Mouse (Mus musculus) forebrain, embryonic 15.5 days (tissue): ENCODE measurements at regions not wholly inside any gene's neighbourhood (a gene's known extent, or its start where the extent isn't known, plus 50 kb on each side); places are given as distances from the start of the nearest gene placed in this dataset.
"Not testable (repeated sequence)": the region's sequence is repeated elsewhere in the genome, so short reads cannot be mapped to it uniquely, and the experiment has no call there.

Source experiments
- ATAC-seq: fragments of 200-750 bp; cut with Nextera tagmentation; replicated peaks from 2 replicates; pipeline ENCODE4 v1.8.0; 2017; ENCODE audit warnings: mild to moderate bottlenecking, moderate TSS enrichment, moderate library complexity
- H3K27ac ChIP-seq: fragments of 300-500 bp; sonication (generic); replicated peaks from 2 replicates; pipeline ENCODE4 v1.5.1; 2015; ENCODE audit warnings: mild to moderate bottlenecking, inconsistent platforms
- H3K27me3 ChIP-seq: fragments of 300-500 bp; sonication (generic); 2 replicates; pipeline ENCODE4 v1.6.1; 2015; ENCODE audit warnings: inconsistent platforms
- H3K36me3 ChIP-seq: fragments of 300-500 bp; sonication (generic); 2 replicates; pipeline ENCODE4 v1.6.1; 2015; ENCODE audit warnings: mild to moderate bottlenecking, inconsistent platforms
- H3K4me1 ChIP-seq: fragments of 300-500 bp; sonication (generic); 2 replicates; pipeline ENCODE4 v1.6.1; 2015; ENCODE audit warnings: inconsistent platforms
- H3K4me2 ChIP-seq: fragments of 300-500 bp; sonication (generic); replicated peaks from 2 replicates; pipeline ENCODE4 v1.6.1; 2015; ENCODE audit warnings: mild to moderate bottlenecking, inconsistent platforms
- H3K4me3 ChIP-seq: fragments of 300-500 bp; sonication (generic); 2 replicates; pipeline ENCODE4 v1.5.1; 2015; ENCODE audit warnings: mild to moderate bottlenecking, inconsistent platforms
- H3K9ac ChIP-seq: fragments of 300-500 bp; sonication (generic); replicated peaks from 2 replicates; pipeline ENCODE4 v1.6.1; 2015; ENCODE audit warnings: mild to moderate bottlenecking, inconsistent platforms
- H3K9me3 ChIP-seq: fragments of 300-500 bp; sonication (generic); 2 replicates; pipeline ENCODE4 v1.6.1; 2016; ENCODE audit warnings: inconsistent platforms
- WGBS: fragments of 180-500 bp; shearing (Covaris S2); methylation state at CpG from one replicate; pipeline ENCODE4 v1.1.7; 2015; ENCODE audit warnings: mixed read lengths; 5-methylcytosine and 5-hydroxymethylcytosine counted together

GRCm38 (mm10) chr4:153632056-153632455 is 149.4 kb upstream of the Ajap1 start:
- 97% methylated on average over 5 of the region's 5 CpGs for WGBS
- no peak for ATAC-seq
- H3K27me3 ChIP-seq = no peaks in the 10 kb centered on the region
- no peak overlapping the region for H3K9ac ChIP-seq
- H3K4me1 ChIP-seq = peaks cover 20% of the 10 kb centered on the region
- no peaks in the 10 kb centered on the region for H3K9me3 ChIP-seq
- H3K4me3 ChIP-seq = no peak overlapping the region
- H3K27ac ChIP-seq = no peak overlapping the region
- H3K4me2 ChIP-seq = no peak overlapping the region
- no peaks in the 10 kb centered on the region for H3K36me3 ChIP-seq

DNA sequence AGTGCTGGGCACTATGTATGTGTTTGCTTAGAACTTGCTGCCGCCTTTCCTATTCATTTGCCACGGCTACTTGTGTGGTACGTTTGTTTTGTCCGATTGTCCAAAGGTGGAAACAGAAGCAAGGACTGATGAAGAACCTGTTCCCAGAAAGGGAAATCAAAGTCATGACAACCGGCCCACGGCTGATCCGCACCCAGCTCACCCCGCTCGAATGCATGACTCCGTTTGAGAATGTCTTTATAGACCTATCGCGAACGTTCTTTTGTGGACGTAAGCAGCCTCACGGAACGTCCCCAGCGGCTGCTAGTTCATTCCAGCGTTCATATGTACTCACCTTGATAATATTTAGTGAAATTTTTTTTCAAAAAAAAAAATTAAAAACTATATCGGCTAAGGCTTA is 149.9 kb upstream of the Ajap1 start:
- Histone ChIP-seq H3K9ac (no peak overlapping the region), H3K4me1 (peaks cover 20% of the 10 kb centered on the region), H3K4me3 (no peak overlapping the region), H3K9me3 (no peaks in the 10 kb centered on the region), H3K27me3 (no peaks in the 10 kb centered on the region), H3K27ac (no peak overlapping the region), H3K36me3 (no peaks in the 10 kb centered on the region), H3K4me2 (peak overlapping the region; percentile 24)
- no peak for ATAC-seq
- 67% methylated on average over 19 of the region's 19 CpGs for WGBS

- no peaks in the 10 kb centered on the region for H3K36me3 ChIP-seq
- H3K27ac ChIP-seq = no peak overlapping the region
- H3K4me3 ChIP-seq = no peak overlapping the region
- H3K9me3 ChIP-seq = no peaks in the 10 kb centered on the region
- peak; percentile 69; the same call in 1 of the 2 replicates for ATAC-seq
- H3K4me2 ChIP-seq = peak overlapping the region; percentile 24
- no peak overlapping the region for H3K9ac ChIP-seq
- H3K4me1 ChIP-seq = peaks cover 20% of the 10 kb centered on the region
- WGBS = 0% methylated on average over 5 of the region's 5 CpGs
- H3K27me3 ChIP-seq = no peaks in the 10 kb centered on the region
Measured at GRCm38 (mm10) chr4:153633260-153633659, 150.6 kb upstream of the Ajap1 start.

- peaks cover 20% of the 10 kb centered on the region for H3K4me1 ChIP-seq
- no peaks in the 10 kb centered on the region for H3K9me3 ChIP-seq
- no peak overlapping the region for H3K4me2 ChIP-seq
- no peaks in the 10 kb centered on the region for H3K36me3 ChIP-seq
- H3K27me3 ChIP-seq = no peaks in the 10 kb centered on the region
- no peak overlapping the region for H3K27ac ChIP-seq
- no peak for ATAC-seq
- no peak overlapping the region for H3K4me3 ChIP-seq
- 32% methylated on average over 15 of the region's 15 CpGs for WGBS
- no peak overlapping the region for H3K9ac ChIP-seq
Measured at GRCm38 (mm10) chr4:153634221-153634881, 151.7 kb upstream of the Ajap1 start.

- no peak overlapping the region for H3K4me3 ChIP-seq
- WGBS = 3% methylated on average over 1 of the region's 1 CpGs
- ATAC-seq = no peak
- H3K36me3 ChIP-seq = no peaks in the 10 kb centered on the region
- H3K9ac ChIP-seq = no peak overlapping the region
- no peak overlapping the region for H3K27ac ChIP-seq
- no peaks in the 10 kb centered on the region for H3K9me3 ChIP-seq
- H3K4me1 ChIP-seq = peaks cover 14% of the 10 kb centered on the region
- H3K4me2 ChIP-seq = no peak overlapping the region
- H3K27me3 ChIP-seq = no peaks in the 10 kb centered on the region
Measured at GRCm38 (mm10) chr4:153637989-153638388, 155.4 kb upstream of the Ajap1 start.

- H3K27ac ChIP-seq = no peak overlapping the region
- H3K36me3 ChIP-seq = no peaks in the 10 kb centered on the region
- H3K9ac ChIP-seq = no peak overlapping the region
- 13% methylated on average over 5 of the region's 5 CpGs for WGBS
- no peaks in the 10 kb centered on the region for H3K27me3 ChIP-seq
- no peak overlapping the region for H3K4me3 ChIP-seq
- H3K9me3 ChIP-seq = no peaks in the 10 kb centered on the region
- H3K4me1 ChIP-seq = no peaks in the 10 kb centered on the region
- ATAC-seq = no peak
- no peak overlapping the region for H3K4me2 ChIP-seq
Measured at GRCm38 (mm10) chr4:153651849-153652248, 169.2 kb upstream of the Ajap1 start.

DNA sequence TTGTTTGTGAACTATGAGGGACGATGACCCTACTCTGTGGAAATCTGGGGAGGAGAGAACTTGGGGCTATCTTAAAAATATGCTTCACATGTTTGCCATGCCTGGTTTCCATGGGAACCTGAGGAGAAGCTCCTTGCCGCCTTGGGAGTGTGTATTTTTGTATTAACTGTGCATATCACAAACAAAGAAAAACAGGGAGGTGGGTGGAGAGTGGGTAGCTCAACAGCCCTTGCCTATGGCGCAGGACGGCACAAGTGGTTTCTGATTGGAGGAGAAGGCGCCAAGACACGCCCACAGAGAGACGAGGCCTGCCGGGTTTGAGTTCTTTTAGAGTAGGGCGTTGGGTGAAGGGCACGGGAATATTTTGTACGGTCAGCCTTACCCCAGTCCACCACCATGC is 170.2 kb upstream of the Ajap1 start:
- Histone ChIP-seq H3K4me2 (no peak overlapping the region), H3K4me3 (no peak overlapping the region), H3K27ac (no peak overlapping the region), H3K9ac (no peak overlapping the region), H3K4me1 (no peaks in the 10 kb centered on the region), H3K27me3 (no peaks in the 10 kb centered on the region), H3K9me3 (no peaks in the 10 kb centered on the region), H3K36me3 (no peaks in the 10 kb centered on the region)
- no peak for ATAC-seq
- 87% methylated on average over 11 of the region's 11 CpGs for WGBS

DNA sequence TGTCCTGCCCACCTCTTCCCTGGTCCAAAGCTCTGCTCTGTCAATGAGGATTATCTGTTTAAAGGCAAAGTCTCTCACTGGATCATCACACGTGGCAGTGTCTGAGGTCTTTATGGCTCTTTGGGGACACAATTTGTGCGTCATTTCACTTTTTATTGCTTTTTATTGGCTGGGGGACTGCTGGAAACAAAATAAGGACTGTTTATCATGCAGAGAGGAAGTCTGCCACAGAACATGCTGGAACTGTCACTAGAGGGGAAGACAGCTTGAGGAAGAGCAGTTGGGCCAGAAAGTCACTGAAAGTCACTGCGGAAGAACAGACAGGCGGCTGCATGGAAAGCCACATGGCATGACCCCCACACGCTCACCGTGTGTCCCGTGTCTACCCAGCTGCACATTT is 180.1 kb upstream of the Ajap1 start:
- Histone ChIP-seq H3K9ac (no peak overlapping the region), H3K4me3 (no peak overlapping the region), H3K9me3 (no peaks in the 10 kb centered on the region), H3K27me3 (no peaks in the 10 kb centered on the region), H3K4me1 (no peaks in the 10 kb centered on the region; the same call in 1 of the 2 replicates), H3K27ac (no peak overlapping the region), H3K4me2 (no peak overlapping the region), H3K36me3 (no peaks in the 10 kb centered on the region)
- no peak for ATAC-seq
- 90% methylated on average over 7 of the region's 7 CpGs for WGBS

DNA sequence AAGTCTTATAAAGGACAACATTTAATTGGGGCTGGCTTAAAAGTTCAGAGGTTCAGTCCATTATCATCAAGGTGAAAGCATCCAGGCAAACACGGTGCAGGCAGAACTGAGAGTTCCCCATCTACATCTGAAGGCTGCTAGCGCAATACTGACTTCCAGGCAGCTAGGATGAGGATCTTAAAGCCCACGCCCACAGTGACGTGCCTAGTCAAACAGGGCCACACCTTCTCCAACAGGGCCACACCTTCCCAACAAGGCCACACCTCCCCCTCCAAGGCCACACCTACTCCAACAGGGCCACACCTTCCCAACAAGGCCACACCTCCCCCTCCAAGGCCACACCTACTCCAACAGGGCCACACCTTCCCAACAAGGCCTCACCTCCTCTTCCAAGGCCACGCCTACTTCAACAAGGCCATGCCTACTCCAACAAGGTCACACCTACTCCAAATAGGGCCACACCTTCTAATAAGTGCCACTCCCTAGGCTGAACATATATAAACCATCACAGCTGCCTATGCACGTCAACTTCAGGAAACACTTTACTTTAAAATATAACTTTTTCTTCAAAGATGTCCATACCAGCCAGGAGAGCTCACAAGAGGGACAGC is 184.1 kb upstream of the Ajap1 start:
- not testable (repeated sequence) for H3K9me3 ChIP-seq, H3K4me1 ChIP-seq, H3K36me3 ChIP-seq, H3K27ac ChIP-seq, H3K4me3 ChIP-seq, ATAC-seq, H3K9ac ChIP-seq, H3K4me2 ChIP-seq, H3K27me3 ChIP-seq
- 90% methylated on average over 6 of the region's 6 CpGs for WGBS

DNA sequence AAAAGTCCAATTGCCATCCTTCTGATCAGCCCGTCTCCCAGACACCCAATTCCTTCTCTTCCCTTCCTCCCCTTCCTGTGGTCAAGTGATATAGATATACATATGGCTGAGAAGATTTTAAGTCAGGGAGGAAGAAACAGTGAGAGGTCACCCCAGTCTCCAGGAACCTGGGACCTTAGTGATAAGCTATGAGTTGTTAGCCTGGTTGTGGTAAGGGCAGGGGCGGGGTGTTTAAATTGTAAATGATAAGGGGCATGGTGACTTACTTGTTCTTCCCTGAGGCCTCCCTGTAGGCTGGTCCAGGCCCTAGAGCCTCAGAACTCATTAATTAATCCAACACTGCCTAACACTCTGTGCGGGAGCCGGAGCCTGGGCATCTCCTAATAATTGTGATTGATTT is 186.5 kb upstream of the Ajap1 start:
- H3K9ac ChIP-seq = no peak overlapping the region
- ATAC-seq = no peak
- H3K4me1 ChIP-seq = no peaks in the 10 kb centered on the region
- WGBS = 92% methylated on average over 4 of the region's 4 CpGs
- no peak overlapping the region for H3K27ac ChIP-seq
- H3K9me3 ChIP-seq = no peaks in the 10 kb centered on the region
- H3K27me3 ChIP-seq = no peaks in the 10 kb centered on the region
- no peak overlapping the region for H3K4me3 ChIP-seq
- H3K4me2 ChIP-seq = no peak overlapping the region
- H3K36me3 ChIP-seq = no peaks in the 10 kb centered on the region

DNA sequence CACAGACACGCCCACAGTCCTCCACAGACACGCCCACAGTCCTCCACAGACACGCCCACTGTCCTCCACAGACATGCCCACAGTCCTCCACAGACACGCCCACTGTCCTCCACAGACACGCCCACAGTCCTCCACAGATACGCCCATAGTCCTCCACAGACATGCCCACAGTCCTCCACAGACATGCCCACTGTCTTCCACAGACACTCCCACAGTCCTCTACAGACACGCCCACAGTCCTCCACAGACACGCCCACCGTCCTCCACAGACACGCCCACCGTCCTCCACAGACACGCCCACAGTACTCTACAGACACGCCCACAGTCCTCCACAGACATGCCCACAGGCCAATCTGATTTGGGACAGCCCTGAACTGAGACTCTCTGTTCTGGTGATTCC is 187.6 kb upstream of the Ajap1 start:
- Histone ChIP-seq H3K9me3 (no peaks in the 10 kb centered on the region), H3K4me2 (no peak overlapping the region), H3K4me1 (no peaks in the 10 kb centered on the region), H3K27ac (no peak overlapping the region), H3K4me3 (no peak overlapping the region), H3K27me3 (no peaks in the 10 kb centered on the region), H3K9ac (no peak overlapping the region), H3K36me3 (no peaks in the 10 kb centered on the region)
- no peak for ATAC-seq
- WGBS = 91% methylated on average over 13 of the region's 13 CpGs

GRCm38 (mm10) chr4:153675431-153675830 is 192.8 kb upstream of the Ajap1 start:
- no peak overlapping the region for H3K4me3 ChIP-seq
- H3K27ac ChIP-seq = no peak overlapping the region
- no peaks in the 10 kb centered on the region for H3K4me1 ChIP-seq
- H3K27me3 ChIP-seq = no peaks in the 10 kb centered on the region
- no peaks in the 10 kb centered on the region for H3K36me3 ChIP-seq
- H3K9ac ChIP-seq = no peak overlapping the region
- WGBS = 81% methylated on average over 2 of the region's 2 CpGs
- ATAC-seq = no peak
- H3K9me3 ChIP-seq = no peaks in the 10 kb centered on the region
- H3K4me2 ChIP-seq = no peak overlapping the region

GRCm38 (mm10) chr4:153679151-153679550 is 196.5 kb upstream of the Ajap1 start:
- H3K9ac ChIP-seq = no peak overlapping the region
- no peaks in the 10 kb centered on the region for H3K36me3 ChIP-seq
- H3K27ac ChIP-seq = no peak overlapping the region
- H3K9me3 ChIP-seq = no peaks in the 10 kb centered on the region
- H3K4me3 ChIP-seq = no peak overlapping the region
- WGBS = 36% methylated on average over 12 of the region's 12 CpGs
- no peaks in the 10 kb centered on the region for H3K4me1 ChIP-seq
- H3K4me2 ChIP-seq = no peak overlapping the region
- H3K27me3 ChIP-seq = no peaks in the 10 kb centered on the region
- ATAC-seq = no peak
